Mouse (Mus musculus) CH12.LX (cell line): ENCODE data around the gene Nck2.

Source experiments
- CHD2 ChIP-seq: IDR thresholded peaks from 2 replicates; pipeline ENCODE4 v1.6.1; 2011; ENCODE audit warnings: low read length, improper control_type of control experiment
- CTCF ChIP-seq, 2 experiments: IDR thresholded peaks in 1 of 2; conservative IDR thresholded peaks in 1 of 2; 2 replicates each; pipeline ENCODE4 v1.5.1; 2011 to 2012; ENCODE audit warnings: low read depth in 2 of 2, low read length in 2 of 2, improper control_type of control experiment in 1 of 2, inconsistent platforms in 1 of 2, mild to moderate bottlenecking in 1 of 2, moderate library complexity in 1 of 2
- ELF1 ChIP-seq: IDR thresholded peaks from 2 replicates; pipeline ENCODE4 v1.6.1; 2014; ENCODE audit warnings: low read depth, mild to moderate bottlenecking, inconsistent platforms, low read length, improper control_type of control experiment
- HCFC1 ChIP-seq: IDR thresholded peaks from 2 replicates; pipeline ENCODE4 v1.6.1; 2012; ENCODE audit warnings: low read depth, mild to moderate bottlenecking, inconsistent platforms, low read length, improper control_type of control experiment
- IRF4 ChIP-seq: IDR thresholded peaks from 2 replicates; pipeline ENCODE4 v1.6.1; 2014; ENCODE audit warnings: low read depth, mild to moderate bottlenecking, inconsistent platforms, low read length, improper control_type of control experiment
- MAFK ChIP-seq: IDR thresholded peaks from 2 replicates; pipeline ENCODE4 v1.6.1; 2011; ENCODE audit warnings: low read length, improper control_type of control experiment; ENCODE audit not compliant: insufficient replicate concordance
- NELFE ChIP-seq: IDR thresholded peaks from 2 replicates; pipeline ENCODE4 v1.6.1; 2011; ENCODE audit warnings: low read depth, low read length, improper control_type of control experiment
- POLR2A ChIP-seq: IDR thresholded peaks from 2 replicates; pipeline ENCODE4 v1.6.1; 2011; ENCODE audit warnings: low read depth, mild to moderate bottlenecking, improper control_type of control experiment, low read length
- TCF12 ChIP-seq: IDR thresholded peaks from 2 replicates; pipeline ENCODE4 v1.6.1; 2014; ENCODE audit warnings: low read depth, mild to moderate bottlenecking, inconsistent platforms, low read length, improper control_type of control experiment
- USF1 ChIP-seq: IDR thresholded peaks from 2 replicates; pipeline ENCODE4 v1.6.1; 2014; ENCODE audit warnings: low read depth, mild to moderate bottlenecking, inconsistent platforms, low read length, improper control_type of control experiment

DNA sequence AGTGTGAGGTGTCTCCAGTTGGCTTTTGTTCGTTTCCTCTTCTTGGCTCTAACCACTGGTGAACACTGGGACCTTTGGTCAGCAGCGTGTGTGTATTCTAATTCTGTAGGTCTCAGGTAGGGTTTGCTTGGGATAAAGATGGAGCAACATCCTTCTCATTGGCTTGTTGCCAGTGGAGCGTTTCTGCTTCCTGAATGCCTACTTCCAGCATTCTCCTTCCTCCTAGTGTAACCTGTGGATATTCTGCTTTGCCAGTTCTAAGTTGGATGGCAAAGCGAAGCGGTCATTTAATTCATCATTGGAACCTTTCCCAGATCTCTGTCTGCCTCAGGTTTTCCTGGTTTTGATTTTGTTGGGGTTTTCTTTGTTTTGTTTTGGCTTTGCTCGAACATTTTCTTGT lies 59.3 kb downstream of the Nck2 start:
- TF ChIP-seq POLR2A, result no peak
- TF ChIP-seq USF1, result no peak
- no peak for TF ChIP-seq TCF12
- no peak for TF ChIP-seq MAFK
- no peak for TF ChIP-seq IRF4
- no peak for TF ChIP-seq CTCF (conservative IDR thresholded peaks at IDR 0.05 in 1 of 2, IDR thresholded peaks at IDR 0.05 in 1 of 2; ENCODE audit: low read depth in 2 of 2, low read length in 2 of 2)
- TF ChIP-seq ELF1, result no peak
- no peak for TF ChIP-seq HCFC1
- no peak for TF ChIP-seq NELFE
- TF ChIP-seq CHD2, result no peak
